Mouse (Mus musculus): Measurements from ENCODE around the gene Atxn7l3. TPM values are rescaled to one million over a fixed set of nuclear protein-coding genes. Genes with fewer than 3 reads are reported as not detected.
A peak's percentile ranks its signal among the peaks of the same experiment; 100 is the strongest.

Atxn7l3 gene
- polyA plus RNA-seq, 1 experiment = 44.3 TPM

DNA sequence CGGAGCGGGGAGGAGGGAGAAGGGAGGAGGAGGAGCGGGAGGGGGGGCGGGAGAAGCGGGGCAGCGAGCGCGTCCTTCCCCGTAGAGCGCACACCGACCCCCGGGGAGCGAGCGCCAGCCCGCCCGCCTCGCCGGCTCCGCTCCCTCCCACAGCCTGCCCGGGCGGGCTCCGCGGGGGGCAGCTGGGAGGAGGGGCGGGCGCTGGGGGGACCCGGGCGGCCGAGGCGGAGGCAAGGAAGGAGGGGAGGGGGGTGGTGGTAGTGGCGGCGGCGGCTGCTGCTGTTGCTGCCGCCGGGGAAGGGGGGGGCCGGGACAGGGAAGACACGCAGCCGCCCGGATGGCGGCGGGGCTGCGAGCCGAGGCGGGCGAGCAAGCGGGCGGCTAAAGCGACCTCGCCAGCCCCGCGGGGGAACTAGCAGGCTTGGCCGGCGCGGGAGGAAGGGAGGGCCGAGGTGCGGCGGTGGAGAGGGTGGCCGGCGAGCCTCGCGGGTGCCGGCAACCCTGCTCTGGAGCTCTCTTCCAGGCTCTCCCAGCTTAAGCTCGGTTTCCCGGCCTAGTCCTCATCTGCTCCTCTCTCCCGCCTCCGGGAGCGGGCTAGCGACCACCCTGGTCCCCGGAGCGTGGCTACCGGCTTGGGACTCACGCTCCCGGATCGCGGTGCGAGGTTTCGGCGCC lies 21.6 kb upstream of the Atxn7l3 start:
- Histone ChIP-seq H3K4me3 (ENCODE audit: low read depth, low read length) (peak overlapping the region; percentile 90), H3K27me3 (ENCODE audit: control insufficient read depth, insufficient read depth, low read length, poor library complexity, severe bottlenecking) (no peaks in the 10 kb centered on the region), H3K27ac (ENCODE audit: insufficient read depth, low read length) (peak overlapping the region; percentile 77), H3K9ac (ENCODE audit: low read depth, poor library complexity, severe bottlenecking) (peak overlapping the region; percentile 100), H3K4me1 (ENCODE audit: control insufficient read depth, insufficient read depth, low read length) (peaks cover 2% of the 10 kb centered on the region), H3K36me3 (ENCODE audit: control insufficient read depth, insufficient read depth, low read length, poor library complexity, severe bottlenecking) (peaks cover 14% of the 10 kb centered on the region), H3K9me3 (replicated peaks; ENCODE audit: control insufficient read depth, insufficient read depth, low read length, poor library complexity, severe bottlenecking) (no peaks in the 10 kb centered on the region)
- no peak for TF ChIP-seq EP300 (IDR thresholded peaks at IDR 0.05; ENCODE audit: insufficient read depth, low read depth, low read length)
- TF ChIP-seq CTCF (IDR thresholded peaks at IDR 0.05; ENCODE audit: low read depth, low read length) = no peak
- TF ChIP-seq POLR2A (IDR thresholded peaks at IDR 0.05; ENCODE audit: insufficient read depth, low read length) = no peak

DNA sequence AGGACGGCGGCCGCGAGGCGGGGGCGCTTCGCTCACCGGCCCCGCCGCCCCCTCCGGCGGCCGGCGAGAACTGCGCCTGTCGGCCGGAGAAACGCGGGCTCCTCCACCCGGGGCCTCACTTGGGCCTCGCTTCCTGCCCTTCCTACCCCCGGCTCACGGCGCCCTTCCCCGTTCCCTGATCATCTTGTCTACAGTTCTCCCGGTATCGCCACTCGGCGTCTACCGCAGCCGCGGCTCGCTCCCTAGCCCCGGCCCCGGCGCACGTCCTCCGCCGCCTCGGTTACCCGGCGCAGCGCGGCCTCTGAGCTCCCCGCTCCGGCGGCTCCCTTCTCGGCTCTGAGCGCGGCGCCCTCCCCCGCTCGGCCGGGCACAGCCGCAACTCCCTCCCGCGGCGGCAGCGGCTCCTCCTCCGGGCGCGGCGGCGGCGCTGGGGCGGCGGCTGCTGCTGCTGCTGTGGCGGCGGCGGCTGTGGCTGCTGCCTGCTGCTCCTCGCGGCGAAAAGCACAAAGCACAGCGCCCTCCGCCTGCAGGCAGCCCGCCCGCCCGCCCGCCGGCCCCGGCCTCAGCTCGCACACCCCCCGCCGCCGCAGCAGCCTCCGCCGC lies 21.0 kb upstream of the Atxn7l3 start:
- Histone ChIP-seq H3K27ac (ENCODE audit: insufficient read depth, low read length) (peak overlapping the region; percentile 85), H3K9me3 (replicated peaks; ENCODE audit: control insufficient read depth, insufficient read depth, low read length, poor library complexity, severe bottlenecking) (no peaks in the 10 kb centered on the region), H3K4me3 (ENCODE audit: low read depth, low read length) (peak overlapping the region; percentile 93), H3K36me3 (ENCODE audit: control insufficient read depth, insufficient read depth, low read length, poor library complexity, severe bottlenecking) (peaks cover 20% of the 10 kb centered on the region), H3K9ac (ENCODE audit: low read depth, poor library complexity, severe bottlenecking) (peak overlapping the region; percentile 100), H3K4me1 (ENCODE audit: control insufficient read depth, insufficient read depth, low read length) (no peaks in the 10 kb centered on the region), H3K27me3 (ENCODE audit: control insufficient read depth, insufficient read depth, low read length, poor library complexity, severe bottlenecking) (no peaks in the 10 kb centered on the region)
- TF ChIP-seq POLR2A (IDR thresholded peaks at IDR 0.05; ENCODE audit: insufficient read depth, low read length) (no peak), EP300 (IDR thresholded peaks at IDR 0.05; ENCODE audit: insufficient read depth, low read depth, low read length) (no peak), CTCF (IDR thresholded peaks at IDR 0.05; ENCODE audit: low read depth, low read length) (no peak)

DNA sequence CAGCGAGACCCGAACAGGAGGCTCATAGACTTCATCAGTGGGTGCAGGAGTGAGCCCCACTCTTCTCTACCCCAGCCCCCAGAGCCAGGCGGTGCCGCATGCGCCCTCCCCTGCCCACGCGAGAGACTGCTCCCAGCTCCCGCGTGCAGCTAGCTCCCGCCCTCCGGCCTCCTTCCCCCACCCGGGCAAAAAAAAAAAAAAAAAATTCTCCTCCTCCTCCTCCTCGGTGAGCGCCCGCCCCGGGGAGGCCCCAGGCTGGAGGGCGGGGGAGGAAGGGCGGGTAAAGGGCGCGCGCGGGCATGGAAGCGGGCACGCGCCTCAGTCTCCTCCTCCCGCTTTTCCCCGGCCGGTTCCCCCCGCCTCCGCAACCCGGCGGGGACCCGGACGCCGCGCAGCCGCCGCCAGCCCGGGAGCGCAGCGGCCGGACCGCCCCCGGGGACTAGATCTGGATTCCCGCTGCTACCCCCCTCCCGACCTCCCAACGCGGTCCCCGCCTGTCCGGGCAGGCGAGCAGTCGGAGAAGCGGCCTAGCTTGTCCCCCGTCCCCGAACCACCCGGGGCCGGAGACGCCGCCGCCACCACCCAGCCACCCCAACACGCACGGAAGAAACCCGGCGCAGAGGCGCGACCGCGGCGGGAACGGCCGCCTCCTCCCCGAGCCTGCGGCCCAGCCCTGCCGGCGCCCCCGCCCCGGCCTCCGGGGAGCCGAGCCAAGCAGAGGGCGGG lies 20.3 kb upstream of the Atxn7l3 start:
- Histone ChIP-seq H3K4me1 (ENCODE audit: control insufficient read depth, insufficient read depth, low read length) (no peaks in the 10 kb centered on the region), H3K9me3 (replicated peaks; ENCODE audit: control insufficient read depth, insufficient read depth, low read length, poor library complexity, severe bottlenecking) (no peaks in the 10 kb centered on the region), H3K4me3 (ENCODE audit: low read depth, low read length) (peak overlapping the region; percentile 94), H3K36me3 (ENCODE audit: control insufficient read depth, insufficient read depth, low read length, poor library complexity, severe bottlenecking) (peaks cover 24% of the 10 kb centered on the region), H3K27ac (ENCODE audit: insufficient read depth, low read length) (peak overlapping the region; percentile 85), H3K9ac (ENCODE audit: low read depth, poor library complexity, severe bottlenecking) (peak overlapping the region; percentile 100), H3K27me3 (ENCODE audit: control insufficient read depth, insufficient read depth, low read length, poor library complexity, severe bottlenecking) (no peaks in the 10 kb centered on the region)
- TF ChIP-seq CTCF (IDR thresholded peaks at IDR 0.05; ENCODE audit: low read depth, low read length) (no peak), POLR2A (IDR thresholded peaks at IDR 0.05; ENCODE audit: insufficient read depth, low read length) (no peak), EP300 (IDR thresholded peaks at IDR 0.05; ENCODE audit: insufficient read depth, low read depth, low read length) (0 out of 2 replicates have a peak, but pooled peaks have one; percentile 27)

DNA sequence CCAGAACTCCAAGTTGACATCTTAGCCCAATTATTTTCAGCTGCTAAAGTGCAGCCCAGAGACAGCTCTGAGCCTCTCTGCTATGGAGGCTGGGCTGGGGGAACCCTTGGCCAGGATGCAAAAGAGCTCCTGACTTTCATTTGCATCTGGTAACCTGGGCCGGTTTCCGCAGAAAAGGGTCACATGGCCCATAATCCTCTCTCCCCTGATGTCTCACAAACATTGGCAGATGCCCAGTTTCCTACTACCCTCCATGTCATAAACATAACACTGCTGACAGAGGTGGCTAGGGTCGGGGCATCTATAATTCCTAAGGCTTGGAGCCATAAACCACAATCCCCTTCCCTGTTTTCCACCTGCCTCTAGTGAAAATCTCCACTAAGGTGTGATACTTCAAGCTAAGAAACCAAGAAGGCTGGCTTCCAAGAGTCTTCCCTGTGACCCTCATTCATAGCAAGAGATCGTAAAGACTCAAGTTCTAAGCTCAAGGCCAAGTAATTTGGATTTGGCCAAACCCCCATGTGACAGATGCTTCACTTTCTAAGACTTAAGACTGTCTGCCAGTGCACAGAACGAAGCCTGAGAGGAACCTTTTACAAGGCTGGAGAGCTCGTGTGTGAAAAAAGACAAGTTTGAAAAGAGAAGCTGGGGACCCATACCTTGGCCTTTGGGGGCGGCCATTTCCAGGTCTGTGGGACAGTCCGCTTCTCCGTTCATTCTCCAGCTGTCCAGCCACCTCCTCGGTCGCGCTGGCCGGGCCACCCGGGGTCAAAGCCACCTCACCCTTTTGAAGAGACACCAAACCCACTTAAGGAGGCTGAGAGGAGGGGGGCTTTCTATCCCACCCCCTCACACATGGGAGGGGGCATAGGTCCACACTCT lies 19.5 kb upstream of the Atxn7l3 start:
- H3K4me3 ChIP-seq (ENCODE audit: low read depth, low read length) = peak overlapping the region; percentile 94
- TF ChIP-seq EP300 (IDR thresholded peaks at IDR 0.05; ENCODE audit: insufficient read depth, low read depth, low read length) (no peak), CTCF (IDR thresholded peaks at IDR 0.05; ENCODE audit: low read depth, low read length) (no peak), POLR2A (IDR thresholded peaks at IDR 0.05; ENCODE audit: insufficient read depth, low read length) (no peak)
- H3K36me3 ChIP-seq (ENCODE audit: control insufficient read depth, insufficient read depth, low read length, poor library complexity, severe bottlenecking) = peaks cover 24% of the 10 kb centered on the region
- no peaks in the 10 kb centered on the region for H3K4me1 ChIP-seq (ENCODE audit: control insufficient read depth, insufficient read depth, low read length)
- H3K9me3 ChIP-seq (replicated peaks; ENCODE audit: control insufficient read depth, insufficient read depth, low read length, poor library complexity, severe bottlenecking) = no peaks in the 10 kb centered on the region
- H3K27me3 ChIP-seq (ENCODE audit: control insufficient read depth, insufficient read depth, low read length, poor library complexity, severe bottlenecking) = no peaks in the 10 kb centered on the region
- H3K27ac ChIP-seq (ENCODE audit: insufficient read depth, low read length) = peak overlapping the region; percentile 80
- H3K9ac ChIP-seq (ENCODE audit: low read depth, poor library complexity, severe bottlenecking) = peak overlapping the region; percentile 100

DNA sequence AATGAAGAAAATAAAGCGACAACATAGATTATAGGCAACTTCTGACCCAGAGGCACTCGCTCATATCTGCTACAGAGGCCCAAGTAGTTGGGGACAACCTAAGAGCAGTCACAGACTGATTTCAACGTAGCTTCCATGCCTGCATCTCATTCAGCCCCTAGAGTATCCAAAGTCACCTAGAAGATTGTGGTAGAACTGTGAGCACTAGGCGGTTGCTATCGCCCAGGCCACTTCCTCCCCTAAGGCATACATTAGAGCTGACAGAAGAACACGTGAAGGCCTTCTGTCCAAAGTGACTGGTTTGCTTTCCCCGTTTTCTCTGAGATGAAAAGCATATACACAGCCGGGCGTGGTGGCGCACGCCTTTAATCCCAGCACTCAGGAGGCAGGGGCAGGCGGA lies 17.9 kb upstream of the Atxn7l3 start:
- Histone ChIP-seq H3K27ac (ENCODE audit: insufficient read depth, low read length) (no peak overlapping the region), H3K4me3 (ENCODE audit: low read depth, low read length) (no peak overlapping the region), H3K27me3 (ENCODE audit: control insufficient read depth, insufficient read depth, low read length, poor library complexity, severe bottlenecking) (no peaks in the 10 kb centered on the region), H3K9ac (ENCODE audit: low read depth, poor library complexity, severe bottlenecking) (no peak overlapping the region), H3K36me3 (ENCODE audit: control insufficient read depth, insufficient read depth, low read length, poor library complexity, severe bottlenecking) (peaks cover 27% of the 10 kb centered on the region), H3K9me3 (replicated peaks; ENCODE audit: control insufficient read depth, insufficient read depth, low read length, poor library complexity, severe bottlenecking) (no peaks in the 10 kb centered on the region), H3K4me1 (ENCODE audit: control insufficient read depth, insufficient read depth, low read length) (no peaks in the 10 kb centered on the region)
- no peak for TF ChIP-seq EP300 (IDR thresholded peaks at IDR 0.05; ENCODE audit: insufficient read depth, low read depth, low read length)
- no peak for TF ChIP-seq POLR2A (IDR thresholded peaks at IDR 0.05; ENCODE audit: insufficient read depth, low read length)
- no peak for TF ChIP-seq CTCF (IDR thresholded peaks at IDR 0.05; ENCODE audit: low read depth, low read length)
